Mouse (Mus musculus) embryonic facial prominence, embryonic 13.5 days (tissue): ENCODE data around the gene Brip1. TPM values are rescaled to one million over a fixed set of nuclear protein-coding genes. Genes with fewer than 3 reads are reported as not detected.

ENCODE experiments used
- ATAC-seq: fragments of 200-750 bp; cut with Nextera tagmentation; 2 replicates; pipeline ENCODE4 v1.8.0; 2017; ENCODE audit warnings: low read depth; ENCODE audit not compliant: insufficient number of reproducible peaks, insufficient read depth, low FRiP score, low TSS enrichment
- H3K27ac ChIP-seq: fragments of 300-500 bp; sonication (generic); 2 replicates; pipeline ENCODE4 v1.5.1; 2015; ENCODE audit warnings: moderate library complexity, mild to moderate bottlenecking, inconsistent platforms
- H3K27me3 ChIP-seq: fragments of 300-500 bp; sonication (generic); 2 replicates; pipeline ENCODE4 v1.6.1; 2015; ENCODE audit warnings: mild to moderate bottlenecking, inconsistent platforms
- H3K36me3 ChIP-seq: fragments of 300-500 bp; sonication (generic); 2 replicates; pipeline ENCODE4 v1.6.1; 2015; ENCODE audit warnings: mild to moderate bottlenecking, inconsistent platforms
- H3K4me1 ChIP-seq: fragments of 300-500 bp; sonication (generic); 2 replicates; pipeline ENCODE4 v1.6.1; 2015; ENCODE audit warnings: inconsistent platforms
- H3K4me2 ChIP-seq: fragments of 300-500 bp; sonication (generic); 2 replicates; pipeline ENCODE4 v1.6.1; 2015; ENCODE audit warnings: moderate library complexity, mild to moderate bottlenecking, inconsistent platforms
- H3K4me3 ChIP-seq: fragments of 300-500 bp; sonication (generic); 2 replicates; pipeline ENCODE4 v1.5.1; 2015; ENCODE audit warnings: mild to moderate bottlenecking, inconsistent platforms
- H3K9ac ChIP-seq: fragments of 300-500 bp; sonication (generic); 2 replicates; pipeline ENCODE4 v1.6.1; 2015; ENCODE audit warnings: mild to moderate bottlenecking, inconsistent platforms
- H3K9me3 ChIP-seq: fragments of 300-500 bp; sonication (generic); 2 replicates; pipeline ENCODE4 v1.6.1; 2016; ENCODE audit warnings: inconsistent platforms
- WGBS: fragments of 180-500 bp; shearing (Covaris S2); methylation state at CpG from one replicate; pipeline ENCODE4 v1.1.7; 2015; ENCODE audit warnings: mixed read lengths; 5-methylcytosine and 5-hydroxymethylcytosine counted together
- polyA plus RNA-seq: library from polyadenylated mRNA; unstranded; fragments of >200 nt; fragmentation: Nextera tagmentation; extraction: Ambion mirVana; gene quantifications from 2 replicates; pipeline ENCODE4 v1.2.1, GENCODE M21; 2015

Gene Brip1
- 10.3 and 11.1 TPM in 2 replicates for polyA plus RNA-seq

- under 1% methylated on average over 60 of the region's 60 CpGs for WGBS
- Histone ChIP-seq H3K9ac (peak within 1 kb of the TSS; percentile 89), H3K36me3 (peaks cover 45% of the 10 kb centered on the region), H3K9me3 (peaks cover 28% of the 10 kb centered on the region), H3K4me2 (peak within 1 kb of the TSS; percentile 74), H3K27ac (peak within 1 kb of the TSS; percentile 94), H3K4me3 (peak within 1 kb of the TSS; percentile 76), H3K4me1 (peaks cover 14% of the 10 kb centered on the region), H3K27me3 (no peaks in the 10 kb centered on the region)
- ATAC-seq, result peak; percentile 99
Measured at GRCm38 (mm10) chr11:86201037-86201786, at the start of gene Brip1. TSS of gene Brip1 (minus strand) at chr11:86201193.

GRCm38 (mm10) chr11:86232446-86232845 lies 31.5 kb upstream of the Brip1 start:
- no peak for ATAC-seq
- H3K27me3 ChIP-seq, result no peaks in the 10 kb centered on the region
- peaks cover 69% of the 10 kb centered on the region for H3K36me3 ChIP-seq
- no peak overlapping the region for H3K27ac ChIP-seq
- 68% methylated on average over 4 of the region's 4 CpGs for WGBS
- no peaks in the 10 kb centered on the region for H3K9me3 ChIP-seq
- H3K4me2 ChIP-seq, result no peak overlapping the region
- no peak overlapping the region for H3K9ac ChIP-seq
- no peak overlapping the region for H3K4me3 ChIP-seq
- H3K4me1 ChIP-seq, result no peaks in the 10 kb centered on the region

GRCm38 (mm10) chr11:86231781-86232350 lies 30.9 kb upstream of the Brip1 start:
- 94% methylated on average over 13 of the region's 13 CpGs for WGBS
- ATAC-seq, result no peak
- no peaks in the 10 kb centered on the region for H3K9me3 ChIP-seq

GRCm38 (mm10) chr11:86226646-86227180 lies 25.7 kb upstream of the Brip1 start:
- no peak overlapping the region for H3K4me2 ChIP-seq
- WGBS, result 83% methylated on average over 8 of the region's 8 CpGs
- ATAC-seq, result no peak
- H3K36me3 ChIP-seq, result peaks cover 79% of the 10 kb centered on the region
- no peaks in the 10 kb centered on the region for H3K27me3 ChIP-seq
- no peak overlapping the region for H3K9ac ChIP-seq
- no peaks in the 10 kb centered on the region for H3K4me1 ChIP-seq
- H3K27ac ChIP-seq, result no peak overlapping the region
- no peak overlapping the region for H3K4me3 ChIP-seq
- H3K9me3 ChIP-seq, result no peaks in the 10 kb centered on the region

More at GRCm38 (mm10) chr11:86231781-86232350, 30.9 kb upstream of the Brip1 start:
- Histone ChIP-seq H3K9ac (no peak overlapping the region), H3K27me3 (no peaks in the 10 kb centered on the region), H3K4me2 (no peak overlapping the region), H3K4me1 (no peaks in the 10 kb centered on the region), H3K4me3 (no peak overlapping the region), H3K27ac (no peak overlapping the region), H3K36me3 (peaks cover 69% of the 10 kb centered on the region)

- Histone ChIP-seq H3K4me1 (no peaks in the 10 kb centered on the region), H3K27me3 (no peaks in the 10 kb centered on the region), H3K36me3 (peaks cover 76% of the 10 kb centered on the region), H3K4me2 (no peak overlapping the region), H3K9me3 (no peaks in the 10 kb centered on the region), H3K9ac (no peak overlapping the region), H3K4me3 (no peak overlapping the region), H3K27ac (no peak overlapping the region)
- 91% methylated on average over 4 of the region's 4 CpGs for WGBS
- ATAC-seq, result no peak
Measured at GRCm38 (mm10) chr11:86225761-86226160, 24.8 kb upstream of the Brip1 start.

GRCm38 (mm10) chr11:86211803-86212202 lies 10.8 kb upstream of the Brip1 start:
- 85% methylated on average over 1 of the region's 1 CpGs for WGBS
- no peak for ATAC-seq
- peaks cover 9% of the 10 kb centered on the region for H3K9me3 ChIP-seq
- H3K4me1 ChIP-seq, result no peaks in the 10 kb centered on the region
- H3K4me2 ChIP-seq, result no peak overlapping the region
- peaks cover 70% of the 10 kb centered on the region for H3K36me3 ChIP-seq
- no peak overlapping the region for H3K9ac ChIP-seq
- no peak overlapping the region for H3K4me3 ChIP-seq
- H3K27ac ChIP-seq, result no peak overlapping the region
- no peaks in the 10 kb centered on the region for H3K27me3 ChIP-seq

- Histone ChIP-seq H3K4me1 (no peaks in the 10 kb centered on the region), H3K4me2 (no peak overlapping the region), H3K36me3 (peaks cover 74% of the 10 kb centered on the region), H3K27ac (no peak overlapping the region), H3K9me3 (peaks cover 22% of the 10 kb centered on the region), H3K9ac (no peak overlapping the region), H3K27me3 (no peaks in the 10 kb centered on the region), H3K4me3 (no peak overlapping the region)
- ATAC-seq, result no peak
- WGBS, result 92% methylated on average over 2 of the region's 2 CpGs
Measured at GRCm38 (mm10) chr11:86209123-86209522, 8.1 kb upstream of the Brip1 start.

GRCm38 (mm10) chr11:86205876-86206275 lies 4.9 kb upstream of the Brip1 start:
- H3K27me3 ChIP-seq, result no peaks in the 10 kb centered on the region
- ATAC-seq, result no peak
- WGBS, result 96% methylated on average over 4 of the region's 4 CpGs

GRCm38 (mm10) chr11:86205031-86205430 lies 4.0 kb upstream of the Brip1 start:
- no peak for ATAC-seq
- no peak overlapping the region for H3K9ac ChIP-seq
- peaks cover 74% of the 10 kb centered on the region for H3K36me3 ChIP-seq
- peaks cover 10% of the 10 kb centered on the region for H3K4me1 ChIP-seq
- H3K27ac ChIP-seq, result no peak overlapping the region
- H3K27me3 ChIP-seq, result no peaks in the 10 kb centered on the region
- WGBS, result 97% methylated on average over 5 of the region's 5 CpGs
- H3K4me2 ChIP-seq, result no peak overlapping the region
- no peak overlapping the region for H3K4me3 ChIP-seq
- peaks cover 38% of the 10 kb centered on the region for H3K9me3 ChIP-seq

More at GRCm38 (mm10) chr11:86205876-86206275, 4.9 kb upstream of the Brip1 start:
- peaks cover 74% of the 10 kb centered on the region for H3K36me3 ChIP-seq
- H3K4me1 ChIP-seq, result peaks cover 8% of the 10 kb centered on the region
- H3K4me2 ChIP-seq, result no peak overlapping the region
- H3K9me3 ChIP-seq, result peaks cover 38% of the 10 kb centered on the region
- H3K27ac ChIP-seq, result no peak overlapping the region
- H3K9ac ChIP-seq, result no peak overlapping the region
- H3K4me3 ChIP-seq, result no peak overlapping the region

- H3K36me3 ChIP-seq, result peaks cover 50% of the 10 kb centered on the region
- H3K4me1 ChIP-seq, result peaks cover 14% of the 10 kb centered on the region
- H3K4me3 ChIP-seq, result peak overlapping the region; percentile 76
- H3K9ac ChIP-seq, result peak overlapping the region; percentile 89
- H3K27me3 ChIP-seq, result no peaks in the 10 kb centered on the region
- WGBS, result 57% methylated on average over 16 of the region's 16 CpGs
- H3K9me3 ChIP-seq, result peaks cover 31% of the 10 kb centered on the region
- H3K4me2 ChIP-seq, result peak overlapping the region; percentile 74
- H3K27ac ChIP-seq, result peak overlapping the region; percentile 94
- no peak for ATAC-seq
Measured at GRCm38 (mm10) chr11:86201901-86202675, 1.1 kb upstream of the Brip1 start.

GRCm38 (mm10) chr11:86200460-86201021 lies 452 bp downstream of the Brip1 start:
- H3K4me3 ChIP-seq, result peak overlapping the region; percentile 76
- peak; percentile 44 for ATAC-seq
- peaks cover 28% of the 10 kb centered on the region for H3K9me3 ChIP-seq
- peaks cover 14% of the 10 kb centered on the region for H3K4me1 ChIP-seq
- under 1% methylated on average over 21 of the region's 21 CpGs for WGBS
- no peaks in the 10 kb centered on the region for H3K27me3 ChIP-seq
- peak overlapping the region; percentile 94 for H3K27ac ChIP-seq
- H3K36me3 ChIP-seq, result peaks cover 39% of the 10 kb centered on the region
- peak overlapping the region; percentile 75 for H3K9ac ChIP-seq
- peak overlapping the region; percentile 65 for H3K4me2 ChIP-seq
